Mouse (Mus musculus) kidney, postnatal 14 days (tissue): Measurements from ENCODE around the gene Morf4l1.
"Not testable (repeated sequence)": the region's sequence is repeated elsewhere in the genome, so short reads cannot be mapped to it uniquely, and the experiment has no call there.

Experiments
- DNase-seq: peaks from one replicate; pipeline ENCODE4 v3.0.0; 2022; ENCODE audit warnings: mixed read lengths

Gene Morf4l1

GRCm38 (mm10) chr9:90113651-90114566 is 665 bp downstream of the Morf4l1 start:
- DNase-seq: peak; percentile 95

- no peak for DNase-seq
Measured at GRCm38 (mm10) chr9:90113151-90113550, 1.4 kb downstream of the Morf4l1 start.

GRCm38 (mm10) chr9:90109386-90109785 is 5.2 kb downstream of the Morf4l1 start:
- DNase-seq: no peak

GRCm38 (mm10) chr9:90108272-90108671 is 6.3 kb downstream of the Morf4l1 start:
- no peak for DNase-seq

GRCm38 (mm10) chr9:90106915-90107314 is 7.7 kb downstream of the Morf4l1 start:
- no peak for DNase-seq

- DNase-seq: no peak
Measured at GRCm38 (mm10) chr9:90105462-90105861, 9.1 kb downstream of the Morf4l1 start.

GRCm38 (mm10) chr9:90100760-90101159 is 13.8 kb downstream of the Morf4l1 start:
- no peak for DNase-seq

GRCm38 (mm10) chr9:90098934-90099333 is 15.6 kb downstream of the Morf4l1 start:
- no peak for DNase-seq

- no peak for DNase-seq
Measured at GRCm38 (mm10) chr9:90089339-90090104, 25.1 kb downstream of the Morf4l1 start.

- DNase-seq: no peak
Measured at GRCm38 (mm10) chr9:90087906-90088485, 26.6 kb downstream of the Morf4l1 start.

- DNase-seq: no peak
Measured at GRCm38 (mm10) chr9:90084766-90085468, 29.7 kb downstream of the Morf4l1 start.

- DNase-seq: no peak
Measured at GRCm38 (mm10) chr9:90084152-90084551, 30.4 kb downstream of the Morf4l1 start.

- DNase-seq: no peak
Measured at GRCm38 (mm10) chr9:90082992-90083391, 31.6 kb downstream of the Morf4l1 start.

- DNase-seq: not testable (repeated sequence)
Measured at GRCm38 (mm10) chr9:90081961-90082360, 32.6 kb downstream of the Morf4l1 start.

GRCm38 (mm10) chr9:90076849-90077461 is 37.6 kb downstream of the Morf4l1 start:
- DNase-seq: peak; percentile 83

- no peak for DNase-seq
Measured at GRCm38 (mm10) chr9:90076131-90076530, 38.4 kb downstream of the Morf4l1 start.

- no peak for DNase-seq
Measured at GRCm38 (mm10) chr9:90075336-90075735, 39.2 kb downstream of the Morf4l1 start.

- no peak for DNase-seq
Measured at GRCm38 (mm10) chr9:90070174-90070573, 44.4 kb downstream of the Morf4l1 start.

GRCm38 (mm10) chr9:90069485-90069884 is 45.1 kb downstream of the Morf4l1 start:
- peak; percentile 53 for DNase-seq

- DNase-seq: no peak
Measured at GRCm38 (mm10) chr9:90068786-90069185, 45.8 kb downstream of the Morf4l1 start.

GRCm38 (mm10) chr9:90067341-90067740 is 47.2 kb downstream of the Morf4l1 start:
- no peak for DNase-seq

- DNase-seq: not testable (repeated sequence)
Measured at GRCm38 (mm10) chr9:90060932-90061331, 53.6 kb downstream of the Morf4l1 start.
